Mouse (Mus musculus) brain, embryonic 14.5 days (tissue): Measurements from ENCODE around the gene Ppp1ca.

Experiments
- CTCF ChIP-seq: fragments of 200-500 bp; IDR thresholded peaks from 2 replicates; pipeline ENCODE4 v1.5.1; 2012; ENCODE audit warnings: inconsistent platforms, mild to moderate bottlenecking, moderate library complexity, borderline replicate concordance; ENCODE audit not compliant: insufficient read depth, insufficient read length; ENCODE audit errors: extremely low read depth
- POLR2A ChIP-seq: fragments of 200-500 bp; IDR thresholded peaks from 2 replicates; pipeline ENCODE4 v1.6.1; 2012; ENCODE audit warnings: mild to moderate bottlenecking, inconsistent platforms, borderline replicate concordance; ENCODE audit not compliant: poor library complexity, insufficient read depth, insufficient read length, severe bottlenecking; ENCODE audit errors: extremely low read depth

- no peak for TF ChIP-seq CTCF
- no peak for TF ChIP-seq POLR2A
Measured at GRCm38 (mm10) chr19:4208563-4208962, 16.7 kb downstream of the Ppp1ca start.
